Mouse (Mus musculus): ENCODE results near the gene Olfr803. TPM values are rescaled to one million over a fixed set of nuclear protein-coding genes. Genes with fewer than 3 reads are reported as not detected.

The Olfr803 gene
- not detected in 2 replicates for polyA plus RNA-seq (2014; fragmentation: Nextera tagmentation; extraction: Ambion mirVana)

DNA sequence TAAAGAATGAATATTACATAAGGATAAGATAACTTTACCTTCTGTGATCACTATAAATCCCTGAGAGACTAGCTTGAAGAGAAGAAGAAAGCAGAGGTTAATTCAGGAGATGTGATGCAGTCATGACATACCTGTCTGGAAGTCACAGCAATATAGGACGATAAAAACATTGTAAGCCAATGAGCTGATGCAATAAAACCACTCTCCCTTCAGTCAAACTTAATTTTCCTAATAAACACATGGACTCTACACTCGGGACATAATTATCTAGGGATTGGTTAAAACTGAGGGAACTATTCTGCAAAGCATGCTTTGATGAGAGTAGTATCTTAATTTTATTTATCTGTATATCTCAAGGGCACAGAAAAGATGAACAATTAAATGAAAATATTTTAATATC, at the start of gene Olfr803:
TSS of gene Olfr803 (minus strand) at position 101 of the 400 bp plus-strand sequence.
- DNase-seq (ENCODE audit: low spot score) (no peak), ATAC-seq (ENCODE audit: low FRiP score) (no peak)
- H3K9me3 ChIP-seq (ENCODE audit: control insufficient read depth, low read length), result no peaks in the 10 kb centered on the region
- H3K27ac ChIP-seq, result no peak within 1 kb of the TSS
- no peak within 1 kb of the TSS for H3K4me2 ChIP-seq (replicated peaks)
- no peak within 1 kb of the TSS for H3K9ac ChIP-seq
- 81% methylated on average over 2 of the region's 2 CpGs for WGBS
- no peaks in the 10 kb centered on the region for H3K4me1 ChIP-seq (replicated peaks; ENCODE audit: control insufficient read depth, insufficient read depth, low read length)
- no peaks in the 10 kb centered on the region for H3K27me3 ChIP-seq (ENCODE audit: control insufficient read depth, insufficient read depth, low read length)
- no peak within 1 kb of the TSS for H3K4me3 ChIP-seq (replicated peaks; ENCODE audit: low read length)
- H3K36me3 ChIP-seq (replicated peaks; ENCODE audit: control insufficient read depth, insufficient read depth), result no peaks in the 10 kb centered on the region

DNA sequence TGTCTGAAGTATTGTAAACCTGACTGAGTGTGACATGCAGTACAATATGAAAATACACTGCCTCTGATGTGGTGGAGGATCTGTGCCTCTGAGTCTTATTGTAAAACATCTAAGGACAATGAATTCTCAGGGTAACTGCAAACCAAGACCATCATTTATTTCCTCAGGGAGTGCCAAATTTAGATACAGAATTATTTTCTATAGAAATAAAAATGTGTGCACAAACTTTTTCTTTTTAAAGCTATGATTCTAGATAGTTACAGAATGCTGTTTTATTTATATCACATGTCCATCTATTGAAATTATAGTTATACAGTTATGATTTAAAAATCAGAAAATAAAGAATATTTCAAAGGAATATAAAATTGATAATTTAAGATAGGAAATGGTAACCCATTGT, 47.7 kb upstream of the Olfr803 start, which contains the start of gene Olfr806:
TSS of gene Olfr806 (minus strand) at position 101 of the 400 bp plus-strand sequence.
- Histone ChIP-seq H3K27me3 (ENCODE audit: control insufficient read depth, insufficient read depth, low read length) (no peaks in the 10 kb centered on the region), H3K4me1 (replicated peaks; ENCODE audit: control insufficient read depth, insufficient read depth, low read length) (no peaks in the 10 kb centered on the region), H3K27ac (no peak within 1 kb of the TSS), H3K9ac (no peak within 1 kb of the TSS), H3K4me3 (replicated peaks; ENCODE audit: low read length) (no peak within 1 kb of the TSS), H3K36me3 (replicated peaks; ENCODE audit: control insufficient read depth, insufficient read depth) (no peaks in the 10 kb centered on the region), H3K4me2 (replicated peaks) (no peak within 1 kb of the TSS), H3K9me3 (ENCODE audit: control insufficient read depth, low read length) (no peaks in the 10 kb centered on the region)
- no peak for DNase-seq (ENCODE audit: low spot score)
- no peak for ATAC-seq (ENCODE audit: low FRiP score)

- H3K4me3 ChIP-seq (replicated peaks; ENCODE audit: low read length), result no peak within 1 kb of the TSS
- H3K4me2 ChIP-seq (replicated peaks), result no peak within 1 kb of the TSS
- H3K4me1 ChIP-seq (replicated peaks; ENCODE audit: control insufficient read depth, insufficient read depth, low read length), result no peaks in the 10 kb centered on the region
- H3K27me3 ChIP-seq (ENCODE audit: control insufficient read depth, insufficient read depth, low read length), result no peaks in the 10 kb centered on the region
- WGBS, result 94% methylated on average over 2 of the region's 2 CpGs
- ATAC-seq (ENCODE audit: low FRiP score) (no peak), DNase-seq (ENCODE audit: low spot score) (no peak)
- no peak within 1 kb of the TSS for H3K9ac ChIP-seq
- no peaks in the 10 kb centered on the region for H3K36me3 ChIP-seq (replicated peaks; ENCODE audit: control insufficient read depth, insufficient read depth)
- H3K27ac ChIP-seq, result no peak within 1 kb of the TSS
- H3K9me3 ChIP-seq (ENCODE audit: control insufficient read depth, low read length), result no peaks in the 10 kb centered on the region
Observed at GRCm38 (mm10) chr10:129729275-129729674, 35.2 kb upstream of the Olfr803 start, which contains the start of gene Olfr805. TSS of gene Olfr805 (minus strand) at chr10:129729375.

- Histone ChIP-seq H3K27me3 (ENCODE audit: control insufficient read depth, insufficient read depth, low read length) (no peaks in the 10 kb centered on the region), H3K27ac (no peak within 1 kb of the TSS), H3K9me3 (ENCODE audit: control insufficient read depth, low read length) (no peaks in the 10 kb centered on the region), H3K4me1 (replicated peaks; ENCODE audit: control insufficient read depth, insufficient read depth, low read length) (no peaks in the 10 kb centered on the region), H3K4me3 (replicated peaks; ENCODE audit: low read length) (no peak within 1 kb of the TSS), H3K4me2 (replicated peaks) (no peak within 1 kb of the TSS), H3K9ac (no peak within 1 kb of the TSS), H3K36me3 (replicated peaks; ENCODE audit: control insufficient read depth, insufficient read depth) (no peaks in the 10 kb centered on the region)
- ATAC-seq (ENCODE audit: low FRiP score) (no peak), DNase-seq (ENCODE audit: low spot score) (no peak)
Observed at GRCm38 (mm10) chr10:129702910-129703309, 8.8 kb upstream of the Olfr803 start, which contains the start of gene Olfr804. TSS of gene Olfr804 (plus strand) at chr10:129703210.

DNA sequence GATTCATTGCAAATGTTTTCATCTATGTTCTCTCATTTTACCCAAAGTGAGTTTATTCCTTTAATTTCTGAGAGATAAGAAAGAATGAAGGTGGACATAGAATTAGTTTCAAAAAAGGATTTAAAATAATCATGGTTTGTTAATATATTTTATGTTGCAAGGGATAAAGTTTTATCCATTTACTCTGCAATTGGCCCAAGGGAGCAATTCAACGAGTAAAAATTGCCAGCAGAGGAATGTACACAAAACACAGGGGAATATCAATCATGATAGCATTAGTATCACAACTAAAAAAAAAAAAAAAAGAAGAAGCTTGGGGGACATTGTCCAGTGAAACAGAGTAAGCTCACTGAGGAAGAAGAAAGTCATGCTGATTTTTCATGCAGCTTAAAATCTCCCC, 6.0 kb downstream of the Olfr803 start, which contains the start of gene Olfr802:
TSS of gene Olfr802 (minus strand) at position 101 of the 400 bp plus-strand sequence.
- Histone ChIP-seq H3K4me2 (replicated peaks) (no peak within 1 kb of the TSS), H3K4me1 (replicated peaks; ENCODE audit: control insufficient read depth, insufficient read depth, low read length) (no peaks in the 10 kb centered on the region), H3K4me3 (replicated peaks; ENCODE audit: low read length) (no peak within 1 kb of the TSS), H3K9ac (no peak within 1 kb of the TSS), H3K9me3 (ENCODE audit: control insufficient read depth, low read length) (no peaks in the 10 kb centered on the region), H3K27ac (no peak within 1 kb of the TSS), H3K36me3 (replicated peaks; ENCODE audit: control insufficient read depth, insufficient read depth) (no peaks in the 10 kb centered on the region), H3K27me3 (ENCODE audit: control insufficient read depth, insufficient read depth, low read length) (no peaks in the 10 kb centered on the region)
- ATAC-seq (ENCODE audit: low FRiP score) (no peak), DNase-seq (ENCODE audit: low spot score) (no peak)
- 73% methylated on average over 1 of the region's 1 CpGs for WGBS

GRCm38 (mm10) chr10:129673765-129674164, 20.3 kb downstream of the Olfr803 start, which contains the start of gene Olfr801:
TSS of gene Olfr801 (minus strand) at chr10:129673865.
- Histone ChIP-seq H3K9me3 (ENCODE audit: control insufficient read depth, low read length) (no peaks in the 10 kb centered on the region), H3K4me1 (replicated peaks; ENCODE audit: control insufficient read depth, insufficient read depth, low read length) (no peaks in the 10 kb centered on the region), H3K4me2 (replicated peaks) (no peak within 1 kb of the TSS), H3K9ac (no peak within 1 kb of the TSS), H3K27ac (no peak within 1 kb of the TSS), H3K36me3 (replicated peaks; ENCODE audit: control insufficient read depth, insufficient read depth) (no peaks in the 10 kb centered on the region), H3K4me3 (replicated peaks; ENCODE audit: low read length) (no peak within 1 kb of the TSS), H3K27me3 (ENCODE audit: control insufficient read depth, insufficient read depth, low read length) (no peaks in the 10 kb centered on the region)
- ATAC-seq (ENCODE audit: low FRiP score) (no peak), DNase-seq (ENCODE audit: low spot score) (no peak)
- whole genome bisulfite sequencing, result 79% methylated on average over 1 of the region's 1 CpGs

GRCm38 (mm10) chr10:129657394-129657793, 36.7 kb downstream of the Olfr803 start, which contains the start of gene Olfr800:
TSS of gene Olfr800 (plus strand) at chr10:129657694.
- no peak within 1 kb of the TSS for H3K4me2 ChIP-seq (replicated peaks)
- DNase-seq (ENCODE audit: low spot score), result no peak
- no peak within 1 kb of the TSS for H3K27ac ChIP-seq
- H3K36me3 ChIP-seq (replicated peaks; ENCODE audit: control insufficient read depth, insufficient read depth), result no peaks in the 10 kb centered on the region
- no peaks in the 10 kb centered on the region for H3K27me3 ChIP-seq (ENCODE audit: control insufficient read depth, insufficient read depth, low read length)
- H3K9me3 ChIP-seq (ENCODE audit: control insufficient read depth, low read length), result no peaks in the 10 kb centered on the region
- H3K4me1 ChIP-seq (replicated peaks; ENCODE audit: control insufficient read depth, insufficient read depth, low read length), result no peaks in the 10 kb centered on the region
- H3K9ac ChIP-seq, result no peak within 1 kb of the TSS
- H3K4me3 ChIP-seq (replicated peaks; ENCODE audit: low read length), result no peak within 1 kb of the TSS
- no peak for ATAC-seq (ENCODE audit: low FRiP score)

- no peaks in the 10 kb centered on the region for H3K9me3 ChIP-seq (ENCODE audit: control insufficient read depth, low read length)
- DNase-seq (ENCODE audit: low spot score) (no peak), ATAC-seq (ENCODE audit: low FRiP score) (no peak)
- H3K4me2 ChIP-seq (replicated peaks), result no peak overlapping the region
- H3K9ac ChIP-seq, result no peak overlapping the region
- H3K36me3 ChIP-seq (replicated peaks; ENCODE audit: control insufficient read depth, insufficient read depth), result no peaks in the 10 kb centered on the region
- H3K27ac ChIP-seq, result no peak overlapping the region
- no peaks in the 10 kb centered on the region for H3K4me1 ChIP-seq (replicated peaks; ENCODE audit: control insufficient read depth, insufficient read depth, low read length)
- 95% methylated on average over 1 of the region's 1 CpGs for WGBS
- H3K4me3 ChIP-seq (replicated peaks; ENCODE audit: low read length), result no peak overlapping the region
- H3K27me3 ChIP-seq (ENCODE audit: control insufficient read depth, insufficient read depth, low read length), result no peaks in the 10 kb centered on the region
Observed at GRCm38 (mm10) chr10:129651763-129652162, 42.3 kb downstream of the Olfr803 start.
